Mouse (Mus musculus) adipose tissue, adult 10 weeks (tissue): Measurements from ENCODE around the gene Krt6a. TPM values are rescaled to one million over a fixed set of nuclear protein-coding genes. Genes with fewer than 3 reads are reported as not detected.

Experiments used
- polyA plus RNA-seq: library from polyadenylated mRNA; stranded (reverse); fragments of 350-450 nt; fragmentation: Illumina TruSeq; extraction: RNeasy Lipid Tissue Mini Kit (QIAGEN cat#74804); gene quantifications from one replicate; pipeline ENCODE4 v1.2.3, GENCODE M21; 2014; ENCODE audit warnings: low read depth, low replicate concordance

The Krt6a gene
- polyA plus RNA-seq, result not detected

DNA sequence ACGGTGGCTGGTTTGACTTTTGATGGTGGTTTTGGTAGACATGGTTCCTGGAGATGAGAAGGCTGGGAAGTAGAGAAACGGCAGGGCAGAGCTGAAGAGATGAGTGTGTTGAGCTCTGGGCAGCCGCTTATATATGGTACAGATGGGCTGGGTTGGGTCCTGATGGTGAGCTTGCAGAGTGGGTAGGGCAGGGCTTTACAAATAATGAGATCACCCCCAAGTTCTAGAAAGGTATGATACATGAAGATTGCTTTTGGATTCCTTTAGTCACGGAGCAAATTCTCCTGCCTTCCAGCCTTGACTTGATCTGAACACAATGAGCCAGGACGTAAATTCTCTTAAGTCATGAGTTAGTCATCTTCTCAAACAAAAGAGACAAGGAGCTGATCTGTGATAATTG is at the start of gene Krt6a:
TSS of gene Krt6a (minus strand) at position 101 of the 400 bp plus-strand sequence.

DNA sequence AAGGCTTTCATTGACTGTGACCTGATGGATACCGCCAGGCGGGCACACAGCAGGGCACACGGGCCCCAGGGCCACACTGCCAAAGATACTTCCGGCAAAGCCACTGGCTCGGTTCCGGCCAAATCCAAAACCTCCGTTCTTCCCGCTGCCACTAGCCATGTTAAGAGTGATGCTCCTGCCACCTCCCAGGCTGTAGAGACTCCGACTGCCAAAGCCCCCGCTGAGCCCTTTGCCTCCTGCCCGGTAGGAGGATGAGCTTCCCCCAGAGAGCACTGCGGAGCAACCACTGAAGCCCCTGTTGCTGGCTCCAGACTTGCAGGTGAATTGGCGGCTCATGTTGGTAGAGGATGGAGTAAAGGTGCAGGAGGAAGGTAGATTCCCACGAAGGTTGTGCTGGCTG is 48.6 kb upstream of the Krt6a start, which contains the start of gene Krt71:
TSS of gene Krt71 (minus strand) at position 399 of the 400 bp plus-strand sequence.

DNA sequence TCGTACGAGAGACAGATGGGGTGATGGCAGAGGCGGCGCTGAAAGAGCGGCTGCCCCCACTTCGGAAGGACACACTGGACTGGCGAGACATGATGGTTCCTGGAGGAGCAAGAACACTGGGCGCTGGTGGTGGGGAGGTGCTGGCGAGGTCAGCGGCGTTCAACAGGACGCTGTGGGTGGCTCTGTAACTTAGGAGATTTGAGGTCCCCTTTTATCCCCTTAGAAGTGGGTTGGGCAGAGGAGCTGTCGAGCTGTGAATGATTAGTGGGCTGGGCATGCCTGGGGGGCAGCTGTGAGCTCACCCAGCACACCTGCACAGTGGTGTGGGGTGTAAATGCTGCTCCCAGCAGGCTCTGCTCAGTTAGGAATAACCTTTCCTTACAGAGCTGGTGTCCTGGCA is 18.6 kb upstream of the Krt6a start, which contains the start of gene Krt5:
TSS of gene Krt5 (minus strand) at position 179 of the 400 bp plus-strand sequence.

DNA sequence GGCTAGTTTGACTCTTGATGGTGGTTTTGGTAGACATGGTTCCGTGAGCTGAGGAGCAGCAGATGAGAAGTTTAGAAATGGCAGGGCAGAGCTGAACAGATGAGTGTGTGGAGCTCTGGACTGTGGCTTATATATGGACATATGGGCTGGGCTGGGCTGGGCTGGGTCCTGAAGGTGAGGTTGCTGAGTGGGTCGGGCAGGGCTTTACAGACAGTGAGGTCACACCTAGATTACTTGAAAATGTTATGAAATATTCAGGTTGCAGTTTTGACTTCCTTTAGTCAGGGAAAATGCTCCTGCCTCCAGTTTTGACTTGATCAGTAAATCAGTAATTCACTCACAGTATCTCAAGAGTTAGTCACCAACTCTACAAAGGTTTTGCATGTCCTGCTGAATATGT is 13.9 kb downstream of the Krt6a start, which contains the start of gene Krt6b:
TSS of gene Krt6b (minus strand) at position 101 of the 400 bp plus-strand sequence.

DNA sequence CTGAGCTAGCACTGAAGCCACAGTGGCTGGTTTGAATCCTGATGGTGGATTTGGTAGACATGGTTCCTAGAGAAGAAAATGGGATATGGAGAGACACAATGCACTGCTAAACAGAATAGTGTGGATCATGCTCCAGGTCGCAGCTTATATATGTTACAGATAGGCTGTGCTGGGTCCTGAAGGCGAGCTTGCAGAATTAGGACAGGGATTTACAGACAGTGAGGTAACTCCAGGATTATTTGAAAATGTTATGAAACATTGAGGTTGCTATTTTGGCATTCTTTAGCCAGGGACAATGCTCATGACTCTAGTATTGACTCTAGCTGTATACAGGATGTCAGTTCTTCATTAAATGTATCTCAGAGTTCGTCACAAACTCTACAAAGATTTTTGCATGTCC is 46.8 kb downstream of the Krt6a start, which contains the start of gene Gm5478:
TSS of gene Gm5478 (minus strand) at position 101 of the 400 bp plus-strand sequence.

Other genes with a start within 250 kb of the Krt6a start
- gene Krt88, start 246.6 kb downstream of the Krt6a start, polyA plus RNA-seq, result 3.5 TPM
- not detected for gene Krt81, start 230.6 kb downstream of the Krt6a start, polyA plus RNA-seq
- not detected for gene Krt86, start 220.8 kb downstream of the Krt6a start, polyA plus RNA-seq
- gene Krt83, start 202.8 kb downstream of the Krt6a start, polyA plus RNA-seq, result not detected
- gene Gm49425, start 177.0 kb downstream of the Krt6a start, polyA plus RNA-seq, result not detected
- not detected for gene Krt84, start 161.5 kb downstream of the Krt6a start, polyA plus RNA-seq
- not detected for gene Krt82, start 143.6 kb downstream of the Krt6a start, polyA plus RNA-seq
- not detected for gene Krt90, start 131.4 kb downstream of the Krt6a start, polyA plus RNA-seq
- gene Krt75, start 120.4 kb downstream of the Krt6a start, polyA plus RNA-seq, result not detected
- not detected for gene Gm5414, start 66.1 kb downstream of the Krt6a start, polyA plus RNA-seq
- not detected for gene Gm5478, start 46.9 kb downstream of the Krt6a start, polyA plus RNA-seq
- gene Krt6b, start 14.0 kb downstream of the Krt6a start, polyA plus RNA-seq, result not detected
- 39.6 TPM for gene Krt5, start 18.6 kb upstream of the Krt6a start, polyA plus RNA-seq
- not detected for gene Krt71, start 48.8 kb upstream of the Krt6a start, polyA plus RNA-seq
- gene Krt72, start 92.2 kb upstream of the Krt6a start, polyA plus RNA-seq, result not detected
- gene Krt73, start 108.0 kb upstream of the Krt6a start, polyA plus RNA-seq, result not detected
- not detected for gene Krt2, start 123.9 kb upstream of the Krt6a start, polyA plus RNA-seq
- gene Krt1, start 156.5 kb upstream of the Krt6a start, polyA plus RNA-seq, result not detected
- not detected for gene Krt77, start 175.4 kb upstream of the Krt6a start, polyA plus RNA-seq
- not detected for gene Krt76, start 198.6 kb upstream of the Krt6a start, polyA plus RNA-seq
- not detected for gene Krt4, start 230.4 kb upstream of the Krt6a start, polyA plus RNA-seq
- gene Krt79, start 246.0 kb upstream of the Krt6a start, polyA plus RNA-seq, result 1.6 TPM